Mouse (Mus musculus) G1E (cell line): ENCODE results near the gene Aknad1.

Experiments
- CTCF ChIP-seq: IDR thresholded peaks from 2 replicates; pipeline ENCODE4 v1.5.1; 2012; ENCODE audit warnings: low read depth, low read length, inconsistent platforms, mixed read lengths
- GATA1 ChIP-seq: IDR thresholded peaks from 2 replicates; pipeline ENCODE4 v1.6.1; 2012; ENCODE audit warnings: borderline replicate concordance, low read length, inconsistent platforms, mixed read lengths
- TAL1 ChIP-seq: conservative IDR thresholded peaks from 2 replicates; pipeline ENCODE4 v1.6.1; 2012; ENCODE audit warnings: low read depth, low read length, inconsistent platforms, mixed read lengths

DNA sequence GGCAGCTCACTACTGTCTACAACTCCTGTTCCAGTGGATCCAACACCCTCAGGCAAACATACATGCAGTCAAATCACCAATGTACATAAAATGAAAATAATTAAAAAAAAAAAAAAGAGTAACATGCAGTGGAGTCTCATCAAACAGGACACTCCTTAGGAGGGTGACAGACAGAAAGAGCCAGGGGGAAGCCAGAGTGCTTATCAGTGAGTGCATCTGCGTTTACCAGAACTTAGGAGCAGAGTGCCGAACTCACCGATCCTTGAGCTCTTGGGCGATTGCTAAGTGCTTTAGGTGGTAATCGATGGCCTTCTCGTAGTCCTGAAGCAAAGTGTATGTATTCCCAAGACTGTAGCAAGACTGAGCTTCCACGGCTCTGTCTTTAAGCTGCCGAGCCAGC is 40.8 kb upstream of the Aknad1 start:
- no peak for TF ChIP-seq CTCF
- no peak for TF ChIP-seq TAL1
- no peak for TF ChIP-seq GATA1
